Mouse (Mus musculus) stomach, postnatal 0 days (tissue): ENCODE measurements at regions not wholly inside any gene's neighbourhood (a gene's known extent, or its start where the extent isn't known, plus 50 kb on each side); places are given as distances from the start of the nearest gene placed in this dataset.

Experiments
- CTCF ChIP-seq: IDR thresholded peaks from 2 replicates; pipeline ENCODE4 v1.5.1; 2016; ENCODE audit warnings: antibody characterized with exemption, low read depth, mild to moderate bottlenecking, moderate library complexity
- EP300 ChIP-seq: optimal IDR thresholded peaks from 2 replicates; pipeline ENCODE3; 2016; ENCODE audit warnings: antibody characterized with exemption

GRCm38 (mm10) chr2:57565258-57565657 is 327.8 kb downstream of the Gpd2 start:
- no peak for TF ChIP-seq CTCF
- no peak for TF ChIP-seq EP300
